In genomic region chr16:24199408-24200167, GRCm38 (mm10) we compare ENCODE assay signal across 16 mouse cellular contexts.
A peak's percentile ranks its signal among the peaks of the same experiment; 100 is the strongest.
DNase-seq lines count a peak whose midpoint lies in the region; ATAC-seq lines count a peak whose summit lies in the region.
"Had no signal": no experiment of that assay in that cellular context is flagged by ENCODE, and none has a peak within 500 bp of the region (broad histone marks: within the 10 kb centered on the region; RNA-seq: fewer than 3 reads in every experiment).

No protein-coding gene starts in this region.

- H3K9me3 ChIP-seq in liver, embryonic 11.5 days (ENCODE audit: control insufficient read depth, low read length), result no peaks in the 10 kb centered on the region
- H3K9me3 ChIP-seq: heart, embryonic 12.5 days; hindbrain, embryonic 15.5 days; limb, embryonic 10.5 days; midbrain, embryonic 13.5 days had no signal

- no peak overlapping the region for H3K9ac ChIP-seq in liver, embryonic 11.5 days (ENCODE audit: low read depth, low read length)
- H3K9ac ChIP-seq: heart, embryonic 12.5 days; hindbrain, embryonic 15.5 days; midbrain, embryonic 13.5 days had no signal

- peak overlapping the region; percentile 14; the same call in 1 of the 2 replicates for H3K4me2 ChIP-seq in liver, embryonic 11.5 days
- H3K4me2 ChIP-seq: heart, embryonic 12.5 days; hindbrain, embryonic 15.5 days; midbrain, embryonic 13.5 days had no signal

- peak; percentile 91 for DNase-seq in heart, adult 11 months
- no peak for DNase-seq in heart, postnatal 14 days
- DNase-seq in adrenal gland, postnatal 10 days, result peak; percentile 71
- no peak for DNase-seq in liver, embryonic 11.5 days (ENCODE audit: low spot score)
- no peak for DNase-seq in spleen, postnatal 14 days (ENCODE audit: low spot score in 2 of 2)
- no peak for DNase-seq in T-cell, adult 2 months (ENCODE audit: low spot score)
- DNase-seq in cerebellum, postnatal 10 days, result no peak
- DNase-seq: cerebellum, postnatal 36 days; kidney, postnatal 25 days; right cerebral cortex, postnatal 25 days had no signal

- H3K27ac ChIP-seq in liver, embryonic 11.5 days (ENCODE audit: low read depth, low read length), result peak overlapping the region; percentile 55; the same call in 1 of the 2 replicates
- H3K27ac ChIP-seq: hindbrain, embryonic 15.5 days; limb, embryonic 10.5 days; midbrain, embryonic 13.5 days had no signal

- no peaks in the 10 kb centered on the region for H3K36me3 ChIP-seq in liver, embryonic 11.5 days (ENCODE audit: control insufficient read depth, insufficient read depth, low read length)
- H3K36me3 ChIP-seq: G1E; heart, embryonic 12.5 days; hindbrain, embryonic 15.5 days; limb, embryonic 10.5 days; midbrain, embryonic 13.5 days had no signal

- H3K4me1 ChIP-seq in liver, embryonic 11.5 days (replicated peaks; ENCODE audit: control insufficient read depth, insufficient read depth, low read length), result 0 out of 2 replicates have a peak, but pooled peaks cover 7% of the 10 kb centered on the region
- H3K4me1 ChIP-seq: hindbrain, embryonic 15.5 days; limb, embryonic 10.5 days; midbrain, embryonic 13.5 days had no signal

- peak; percentile 64; the same call in 1 of the 2 replicates for ATAC-seq in liver, embryonic 11.5 days (replicated peaks; ENCODE audit: low FRiP score)
- ATAC-seq in monocyte, adult 5-6 weeks (replicated peaks; ENCODE audit: insufficient number of reproducible peaks, low FRiP score, low TSS enrichment, poor library complexity, severe bottlenecking), result peak; percentile 55
- ATAC-seq: midbrain, embryonic 13.5 days had no signal

- intact Hi-C loops in heart, postnatal 14 days (cut with DNase I), result no loop called here

- 66% methylated on average over 18 of the region's 18 CpGs for WGBS in liver, embryonic 11.5 days

- no peak overlapping the region for H3K4me3 ChIP-seq in liver, embryonic 11.5 days (ENCODE audit: low read depth, low read length)
- H3K4me3 ChIP-seq: heart, embryonic 12.5 days; hindbrain, embryonic 15.5 days; limb, embryonic 10.5 days; midbrain, embryonic 13.5 days had no signal

- no peaks in the 10 kb centered on the region for H3K27me3 ChIP-seq in liver, embryonic 11.5 days (replicated peaks; ENCODE audit: control insufficient read depth, insufficient read depth, low read length)
- H3K27me3 ChIP-seq: heart, embryonic 12.5 days; hindbrain, embryonic 15.5 days; midbrain, embryonic 13.5 days had no signal

Comparison
In these comparisons a context has a peak if more than half of its experiments do, and no peak if none do; other contexts are left out.
1. DNase-seq: peak in heart, adult 11 months (single experiment) and adrenal gland, postnatal 10 days (single experiment); none in heart, postnatal 14 days (0 of 2), liver, embryonic 11.5 days (single experiment), spleen, postnatal 14 days (0 of 2), T-cell, adult 2 months (single experiment) and cerebellum, postnatal 10 days (0 of 2).